Mouse (Mus musculus): ENCODE data around the gene Hist1h2ab. TPM values are rescaled to one million over a fixed set of nuclear protein-coding genes. Genes with fewer than 3 reads are reported as not detected.
"Not testable (repeated sequence)": the region's sequence is repeated elsewhere in the genome, so short reads cannot be mapped to it uniquely, and the experiment has no call there.

The Hist1h2ab gene
- polyA plus RNA-seq (2012; rRNA removed) (37.1 and 40.4 TPM in 2 replicates), polyA plus RNA-seq (2014; fragmentation: Nextera tagmentation; extraction: Ambion mirVana) (39.0 and 40.1 TPM in 2 replicates)

GRCm38 (mm10) chr13:23750839-23751477 is at the start of gene Hist1h2ab:
Hist1h2ab (plus strand) TSS chr13:23751126.
- Histone ChIP-seq H3K4me1 (ENCODE audit: control insufficient read depth, insufficient read depth, low read length) (peaks cover 12% of the 10 kb centered on the region; the same call in 1 of the 2 replicates), H3K27ac (replicated peaks; ENCODE audit: low read depth, low read length) (peak within 1 kb of the TSS; percentile 93), H3K4me2 (replicated peaks; ENCODE audit: low read depth, low read length, severe bottlenecking) (peak within 1 kb of the TSS; percentile 55), H3K9ac (ENCODE audit: low read depth, low read length, severe bottlenecking) (peak within 1 kb of the TSS; percentile 61), H3K4me3 (replicated peaks; ENCODE audit: low read length) (peak within 1 kb of the TSS; percentile 42)
- H3K9me3 ChIP-seq (ENCODE audit: control insufficient read depth, low read length); H3K36me3 ChIP-seq (ENCODE audit: control insufficient read depth, insufficient read depth, low read length); H3K27me3 ChIP-seq (ENCODE audit: control insufficient read depth, insufficient read depth, low read length): not testable (repeated sequence)
- WGBS, result under 1% methylated on average over 25 of the region's 47 CpGs
- peak; percentile 78; the same call in 1 of the 2 replicates for TF ChIP-seq POLR2A (IDR thresholded peaks at IDR 0.05; ENCODE audit: borderline replicate concordance, extremely low read depth, insufficient read depth, insufficient read length)
- peak; percentile 90 for DNase-seq (ENCODE audit: low spot score)
- peak; percentile 60 for ATAC-seq (ENCODE audit: low FRiP score, low read depth)

GRCm38 (mm10) chr13:23702220-23702619 is 48.7 kb upstream of the Hist1h2ab start:
- Histone ChIP-seq H3K4me3 (replicated peaks; ENCODE audit: low read length) (no peak overlapping the region), H3K4me2 (replicated peaks; ENCODE audit: low read depth, low read length, severe bottlenecking) (no peak overlapping the region), H3K4me1 (ENCODE audit: control insufficient read depth, insufficient read depth, low read length) (peaks cover 5% of the 10 kb centered on the region; the same call in 1 of the 2 replicates), H3K27me3 (ENCODE audit: control insufficient read depth, insufficient read depth, low read length) (no peaks in the 10 kb centered on the region), H3K27ac (replicated peaks; ENCODE audit: low read depth, low read length) (no peak overlapping the region), H3K36me3 (ENCODE audit: control insufficient read depth, insufficient read depth, low read length) (no peaks in the 10 kb centered on the region), H3K9me3 (ENCODE audit: control insufficient read depth, low read length) (no peaks in the 10 kb centered on the region), H3K9ac (ENCODE audit: low read depth, low read length, severe bottlenecking) (no peak overlapping the region)
- no peak for ATAC-seq (ENCODE audit: low FRiP score, low read depth)
- 64% methylated on average over 4 of the region's 4 CpGs for WGBS
- DNase-seq (ENCODE audit: low spot score), result no peak
- no peak for TF ChIP-seq POLR2A (IDR thresholded peaks at IDR 0.05; ENCODE audit: borderline replicate concordance, extremely low read depth, insufficient read depth, insufficient read length)

- H3K9ac ChIP-seq (ENCODE audit: low read depth, low read length, severe bottlenecking); H3K27ac ChIP-seq (replicated peaks; ENCODE audit: low read depth, low read length); H3K27me3 ChIP-seq (ENCODE audit: control insufficient read depth, insufficient read depth, low read length); H3K36me3 ChIP-seq (ENCODE audit: control insufficient read depth, insufficient read depth, low read length); DNase-seq (ENCODE audit: low spot score); H3K4me2 ChIP-seq (replicated peaks; ENCODE audit: low read depth, low read length, severe bottlenecking); H3K4me3 ChIP-seq (replicated peaks; ENCODE audit: low read length); H3K9me3 ChIP-seq (ENCODE audit: control insufficient read depth, low read length); H3K4me1 ChIP-seq (ENCODE audit: control insufficient read depth, insufficient read depth, low read length); ATAC-seq (ENCODE audit: low FRiP score, low read depth): not testable (repeated sequence)
- 78% methylated on average over 2 of the region's 2 CpGs for WGBS
Measured at GRCm38 (mm10) chr13:23702801-23703200, 48.1 kb upstream of the Hist1h2ab start.

GRCm38 (mm10) chr13:23705751-23706356 is 45.1 kb upstream of the Hist1h2ab start:
- Histone ChIP-seq H3K27me3 (ENCODE audit: control insufficient read depth, insufficient read depth, low read length) (no peaks in the 10 kb centered on the region), H3K27ac (replicated peaks; ENCODE audit: low read depth, low read length) (no peak overlapping the region), H3K4me2 (replicated peaks; ENCODE audit: low read depth, low read length, severe bottlenecking) (no peak overlapping the region), H3K9ac (ENCODE audit: low read depth, low read length, severe bottlenecking) (no peak overlapping the region), H3K36me3 (ENCODE audit: control insufficient read depth, insufficient read depth, low read length) (no peaks in the 10 kb centered on the region), H3K4me1 (ENCODE audit: control insufficient read depth, insufficient read depth, low read length) (peaks cover 10% of the 10 kb centered on the region), H3K9me3 (ENCODE audit: control insufficient read depth, low read length) (no peaks in the 10 kb centered on the region), H3K4me3 (replicated peaks; ENCODE audit: low read length) (no peak overlapping the region)
- TF ChIP-seq POLR2A (IDR thresholded peaks at IDR 0.05; ENCODE audit: borderline replicate concordance, extremely low read depth, insufficient read depth, insufficient read length), result no peak
- ATAC-seq (ENCODE audit: low FRiP score, low read depth) (no peak), DNase-seq (ENCODE audit: low spot score) (no peak)
- WGBS, result 91% methylated on average over 7 of the region's 7 CpGs

- H3K9me3 ChIP-seq (ENCODE audit: control insufficient read depth, low read length), result no peaks in the 10 kb centered on the region
- TF ChIP-seq POLR2A (IDR thresholded peaks at IDR 0.05; ENCODE audit: borderline replicate concordance, extremely low read depth, insufficient read depth, insufficient read length), result no peak
- peaks cover 10% of the 10 kb centered on the region for H3K4me1 ChIP-seq (ENCODE audit: control insufficient read depth, insufficient read depth, low read length)
- H3K4me3 ChIP-seq (replicated peaks; ENCODE audit: low read length), result no peak overlapping the region
- H3K27me3 ChIP-seq (ENCODE audit: control insufficient read depth, insufficient read depth, low read length), result no peaks in the 10 kb centered on the region
- H3K4me2 ChIP-seq (replicated peaks; ENCODE audit: low read depth, low read length, severe bottlenecking), result no peak overlapping the region
- no peak overlapping the region for H3K9ac ChIP-seq (ENCODE audit: low read depth, low read length, severe bottlenecking)
- 91% methylated on average over 12 of the region's 12 CpGs for WGBS
- DNase-seq (ENCODE audit: low spot score) (no peak), ATAC-seq (ENCODE audit: low FRiP score, low read depth) (no peak)
- H3K27ac ChIP-seq (replicated peaks; ENCODE audit: low read depth, low read length), result no peak overlapping the region
- H3K36me3 ChIP-seq (ENCODE audit: control insufficient read depth, insufficient read depth, low read length), result no peaks in the 10 kb centered on the region
Measured at GRCm38 (mm10) chr13:23706771-23707170, 44.2 kb upstream of the Hist1h2ab start.

Measured in limb, embryonic 14.5 days (tissue).